In the genomic region with DNA sequence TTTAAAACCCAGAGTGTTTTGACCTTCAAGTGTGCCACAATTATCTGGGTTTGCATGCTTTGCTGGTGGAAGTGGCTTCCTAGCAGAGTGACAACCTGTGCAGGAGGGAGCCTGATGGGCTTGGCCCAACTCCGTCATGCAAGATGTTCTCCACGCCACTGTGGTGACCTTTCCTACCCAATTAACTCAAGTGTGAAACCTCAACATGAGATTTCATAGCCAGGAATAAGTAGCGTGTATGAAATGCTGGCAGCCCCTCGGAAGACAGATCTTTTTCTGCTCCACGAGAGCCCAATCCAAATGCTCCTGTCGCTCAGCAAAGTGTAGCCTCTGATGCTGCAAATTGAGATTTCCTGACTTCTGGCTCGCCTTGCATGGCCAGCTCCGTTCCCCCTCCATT, we compare ENCODE assay signal across 15 mouse cellular contexts. TPM values are rescaled to one million over a fixed set of nuclear protein-coding genes. Genes with fewer than 3 reads are reported as not detected.
"Had no signal": no experiment of that assay in that cellular context is flagged by ENCODE, and none has a peak within 500 bp of the region (broad histone marks: within the 10 kb centered on the region; RNA-seq: fewer than 3 reads in every experiment).

No protein-coding gene starts in this region.

- H3K9me3 ChIP-seq: limb, embryonic 13.5 days; neural tube, embryonic 12.5 days had no signal

- H3K27ac ChIP-seq: limb, embryonic 13.5 days; liver, embryonic 14.5 days; neural tube, embryonic 12.5 days; stomach, postnatal 0 days had no signal

- DNase-seq: left cerebral cortex, postnatal 4 days; lung, adult 18-20 months had no signal

- H3K4me1 ChIP-seq: limb, embryonic 13.5 days; neural tube, embryonic 12.5 days had no signal

- H3K9ac ChIP-seq: limb, embryonic 13.5 days; liver, embryonic 14.5 days; neural tube, embryonic 12.5 days had no signal

- H3K4me2 ChIP-seq: limb, embryonic 13.5 days; neural tube, embryonic 12.5 days had no signal

- H3K4me3 ChIP-seq: limb, embryonic 13.5 days; neural tube, embryonic 12.5 days had no signal

- H3K27me3 ChIP-seq: limb, embryonic 13.5 days; neural tube, embryonic 12.5 days had no signal

RNA-seq across cellular contexts. Expression of a gene that starts 19.1 kb away (rescaled TPM):
- total RNA-seq: layer of hippocampus, adult 8-10 months; layer of hippocampus, postnatal 14 days; left cerebral cortex, adult 18-20 months; left cerebral cortex, postnatal 10 days; left cerebral cortex, postnatal 4 days; liver, adult 2 months; megakaryocyte-erythroid progenitor cell, adult 5-6 weeks had no signal
- polyA plus RNA-seq: large intestine, adult 2 months; liver, adult 2 months; liver, embryonic 14.5 days had no signal

RNA-seq across cellular contexts. Expression of a gene that starts 54.5 kb away (rescaled TPM):
- total RNA-seq: liver, adult 2 months; megakaryocyte-erythroid progenitor cell, adult 5-6 weeks; monocyte, adult 5-6 weeks; neutrophil, adult 5-6 weeks had no signal
- polyA plus RNA-seq: liver, adult 2 months had no signal
